Mouse (Mus musculus) MEL (cell line): Measurements from ENCODE around the gene Fbxl7. TPM values are rescaled to one million over a fixed set of nuclear protein-coding genes. Genes with fewer than 3 reads are reported as not detected.

Source experiments
- DNase-seq: peaks from one replicate; pipeline ENCODE4 v3.0.0; 2011; ENCODE audit warnings: low read depth, low spot score
- H3K27ac ChIP-seq: 2 replicates; pipeline ENCODE4 v1.5.1; 2012; ENCODE audit warnings: low read depth, mild to moderate bottlenecking, control low read depth, low read length, moderate library complexity; ENCODE audit not compliant: control insufficient read depth
- H3K27me3 ChIP-seq, 2 experiments: fragments of 150-350 bp in 1 of 2; sonication (generic) in 1 of 2; 2 replicates each; pipeline ENCODE4 v1.6.1; 2012; ENCODE audit warnings: low read length in 2 of 2, mild to moderate bottlenecking in 2 of 2, improper control_type of control experiment in 1 of 2, moderate library complexity in 1 of 2; ENCODE audit not compliant: insufficient read depth in 2 of 2, control insufficient read depth in 1 of 2
- H3K36me3 ChIP-seq, 2 experiments: 2 replicates each; pipeline ENCODE4 v1.6.1; 2012 to 2014; ENCODE audit warnings: low read length in 2 of 2, improper control_type of control experiment in 1 of 2, inconsistent platforms in 1 of 2, mild to moderate bottlenecking in 1 of 2; ENCODE audit not compliant: insufficient read depth in 2 of 2, control insufficient read depth in 1 of 2
- H3K4me1 ChIP-seq, 2 experiments: fragments of 150-350 bp in 1 of 2; sonication (generic) in 1 of 2; 2 replicates each; pipeline ENCODE4 v1.6.1; 2012; ENCODE audit warnings: low read length in 2 of 2, improper control_type of control experiment in 1 of 2, mild to moderate bottlenecking in 1 of 2; ENCODE audit not compliant: insufficient read depth in 2 of 2, control insufficient read depth in 1 of 2
- H3K4me3 ChIP-seq, 2 experiments: fragments of 150-350 bp in 1 of 2; sonication (generic) in 1 of 2; 2 replicates each; pipeline ENCODE4 v1.5.1; 2012; ENCODE audit warnings: low read depth in 2 of 2, low read length in 2 of 2, mild to moderate bottlenecking in 2 of 2, moderate library complexity in 2 of 2, control low read depth in 1 of 2, improper control_type of control experiment in 1 of 2; ENCODE audit not compliant: control insufficient read depth in 1 of 2, insufficient read depth in 1 of 2
- H3K79me2 ChIP-seq: 2 replicates; pipeline ENCODE4 v1.6.1; 2012; ENCODE audit warnings: mild to moderate bottlenecking, low read length, moderate library complexity; ENCODE audit not compliant: control insufficient read depth, poor library complexity, insufficient read depth
- H3K9ac ChIP-seq: 2 replicates; pipeline ENCODE4 v1.6.1; 2012; ENCODE audit warnings: low read depth, mild to moderate bottlenecking, control low read depth, low read length, moderate library complexity; ENCODE audit not compliant: control insufficient read depth, poor library complexity, severe bottlenecking
- H3K9me3 ChIP-seq: fragments of 150-350 bp; sonication (generic); replicated peaks from 2 replicates; pipeline ENCODE4 v1.6.1; 2012; ENCODE audit warnings: mild to moderate bottlenecking, low read length, improper control_type of control experiment, moderate library complexity; ENCODE audit not compliant: insufficient read depth
- CHD1 ChIP-seq: IDR thresholded peaks from 2 replicates; pipeline ENCODE4 v1.6.1; 2012; ENCODE audit warnings: low read depth, mild to moderate bottlenecking, inconsistent platforms, low read length, improper control_type of control experiment
- CHD2 ChIP-seq: IDR thresholded peaks from 2 replicates; pipeline ENCODE4 v1.6.1; 2011; ENCODE audit warnings: low read length, improper control_type of control experiment
- ETS1 ChIP-seq: IDR thresholded peaks from 2 replicates; pipeline ENCODE4 v1.6.1; 2012; ENCODE audit warnings: low read depth, mild to moderate bottlenecking, inconsistent platforms, low read length, improper control_type of control experiment, moderate library complexity
- JUND ChIP-seq: IDR thresholded peaks from 2 replicates; pipeline ENCODE4 v1.6.1; 2011; ENCODE audit warnings: low read depth, mild to moderate bottlenecking, improper control_type of control experiment, low read length
- KAT2A ChIP-seq: conservative IDR thresholded peaks from 2 replicates; pipeline ENCODE4 v1.6.1; 2012; ENCODE audit warnings: low read depth, low read length, improper control_type of control experiment, inconsistent platforms
- MAFK ChIP-seq: IDR thresholded peaks from 2 replicates; pipeline ENCODE4 v1.6.1; 2011; ENCODE audit warnings: low read depth, mild to moderate bottlenecking, low read length, improper control_type of control experiment, borderline replicate concordance
- MAZ ChIP-seq: IDR thresholded peaks from 2 replicates; pipeline ENCODE4 v1.6.1; 2012; ENCODE audit warnings: low read depth, mild to moderate bottlenecking, inconsistent platforms, low read length, improper control_type of control experiment
- MEF2A ChIP-seq: IDR thresholded peaks from 2 replicates; pipeline ENCODE4 v1.6.1; 2014; ENCODE audit warnings: low read depth, mild to moderate bottlenecking, inconsistent platforms, low read length, improper control_type of control experiment; ENCODE audit not compliant: poor library complexity, insufficient replicate concordance, severe bottlenecking; ENCODE audit errors: extremely low read depth
- MYB ChIP-seq: IDR thresholded peaks from 2 replicates; pipeline ENCODE4 v1.6.1; 2011; ENCODE audit warnings: mild to moderate bottlenecking, low read depth, low read length, improper control_type of control experiment
- MYC ChIP-seq: IDR thresholded peaks from 2 replicates; pipeline ENCODE4 v1.6.1; 2011; ENCODE audit warnings: low read depth, mild to moderate bottlenecking, low read length, improper control_type of control experiment, moderate library complexity
- NELFE ChIP-seq: IDR thresholded peaks from 2 replicates; pipeline ENCODE4 v1.6.1; 2011; ENCODE audit warnings: low read depth, low read length, improper control_type of control experiment
- POLR2A ChIP-seq, 2 experiments: IDR thresholded peaks; 2 replicates each; pipeline ENCODE4 v1.6.1; 2011 to 2012; ENCODE audit warnings: low read length in 2 of 2, mild to moderate bottlenecking in 2 of 2, control low read depth in 1 of 2, improper control_type of control experiment in 1 of 2, low read depth in 1 of 2, moderate library complexity in 1 of 2; ENCODE audit not compliant: control insufficient read depth in 1 of 2, insufficient read depth in 1 of 2, poor library complexity in 1 of 2
- POLR2AphosphoS5 ChIP-seq: IDR thresholded peaks from 2 replicates; pipeline ENCODE4 v1.6.1; 2012; ENCODE audit warnings: low read depth, borderline replicate concordance, mild to moderate bottlenecking, inconsistent platforms, low read length, moderate library complexity, mixed read lengths
- RAD21 ChIP-seq: IDR thresholded peaks from 2 replicates; pipeline ENCODE4 v1.6.1; 2011; ENCODE audit warnings: mild to moderate bottlenecking, low read depth, low read length, improper control_type of control experiment
- RCOR1 ChIP-seq: IDR thresholded peaks from 2 replicates; pipeline ENCODE4 v1.6.1; 2012; ENCODE audit warnings: low read depth, mild to moderate bottlenecking, inconsistent platforms, low read length, improper control_type of control experiment
- SIN3A ChIP-seq: IDR thresholded peaks from 2 replicates; pipeline ENCODE4 v1.6.1; 2012; ENCODE audit warnings: low read length, improper control_type of control experiment, inconsistent platforms
- TCF12 ChIP-seq: IDR thresholded peaks from 2 replicates; pipeline ENCODE4 v1.6.1; 2014; ENCODE audit warnings: low read depth, mild to moderate bottlenecking, inconsistent platforms, low read length, improper control_type of control experiment, moderate library complexity
- UBTF ChIP-seq: IDR thresholded peaks from 2 replicates; pipeline ENCODE4 v1.6.1; 2012; ENCODE audit warnings: low read depth, mild to moderate bottlenecking, inconsistent platforms, low read length, improper control_type of control experiment, moderate library complexity, borderline replicate concordance; ENCODE audit not compliant: insufficient read depth
- USF1 ChIP-seq: IDR thresholded peaks from 2 replicates; pipeline ENCODE4 v1.6.1; 2014; ENCODE audit warnings: low read depth, mild to moderate bottlenecking, inconsistent platforms, low read length, improper control_type of control experiment, moderate library complexity
- ZMIZ1 ChIP-seq: IDR thresholded peaks from 2 replicates; pipeline ENCODE4 v1.6.1; 2012; ENCODE audit warnings: low read depth, mild to moderate bottlenecking, inconsistent platforms, low read length, improper control_type of control experiment, moderate library complexity
- ZNF384 ChIP-seq: IDR thresholded peaks from 2 replicates; pipeline ENCODE4 v1.6.1; 2012; ENCODE audit warnings: low read depth, mild to moderate bottlenecking, inconsistent platforms, low read length, improper control_type of control experiment
- polyA plus RNA-seq, 2 experiments: library from polyadenylated mRNA; stranded (reverse) in 1 of 2; unstranded in 1 of 2; fragments of >175 nt in 1 of 2; fragments of >200 nt in 1 of 2; gene quantifications; 2 replicates each; pipeline versions ENCODE4 v1.2.1 to v1.2.4; 2012; ENCODE audit warnings: low replicate concordance in 2 of 2, low read depth in 1 of 2; ENCODE audit not compliant: insufficient read length in 2 of 2, insufficient read depth in 1 of 2, missing spikeins in 1 of 2
- total RNA-seq: library from RNA; depleted of rRNA; stranded (reverse); fragments of 300-350 nt; gene quantifications from 2 replicates; pipeline ENCODE4 v1.2.3, GENCODE M21; 2012

Fbxl7 gene
- total and polyA plus RNA-seq, 3 experiments = not detected

GRCm38 (mm10) chr15:26566076-26566475 lies 329.3 kb downstream of the Fbxl7 start:
- no peak for TF ChIP-seq JUND
- no peak for TF ChIP-seq KAT2A
- no peak for TF ChIP-seq SIN3A
- TF ChIP-seq ZMIZ1 = no peak
- no peak for TF ChIP-seq UBTF
- TF ChIP-seq MYC = no peak
- no peak for TF ChIP-seq MAZ
- TF ChIP-seq ETS1 = no peak
- TF ChIP-seq MYB = no peak
- no peak for TF ChIP-seq TCF12
- TF ChIP-seq NELFE = no peak
- TF ChIP-seq MEF2A = no peak
- no peaks in the 10 kb centered on the region for H3K9me3 ChIP-seq
- no peak for DNase-seq
- no peaks in the 10 kb centered on the region for H3K36me3 ChIP-seq
- H3K9ac ChIP-seq = no peak overlapping the region
- H3K79me2 ChIP-seq = no peaks in the 10 kb centered on the region
- no peak overlapping the region for H3K4me3 ChIP-seq
- H3K27me3 ChIP-seq = no peaks in the 10 kb centered on the region
- no peak overlapping the region for H3K27ac ChIP-seq
- no peaks in the 10 kb centered on the region for H3K4me1 ChIP-seq

GRCm38 (mm10) chr15:26553620-26554019 lies 341.8 kb downstream of the Fbxl7 start:
- no peaks in the 10 kb centered on the region for H3K36me3 ChIP-seq
- no peak overlapping the region for H3K9ac ChIP-seq
- TF ChIP-seq CHD2 (no peak), RAD21 (no peak), ZNF384 (no peak), MAZ (no peak), USF1 (no peak), CHD1 (no peak), MAFK (no peak), POLR2A (IDR thresholded peaks at IDR 0.05; ENCODE audit: control insufficient read depth in 1 of 2, insufficient read depth in 1 of 2, low read depth in 1 of 2, low read length in 2 of 2, poor library complexity in 1 of 2) (no peak), KAT2A (no peak), RCOR1 (no peak), POLR2AphosphoS5 (no peak), MYB (no peak)
- H3K4me1 ChIP-seq = no peaks in the 10 kb centered on the region
- no peaks in the 10 kb centered on the region for H3K9me3 ChIP-seq
- no peak overlapping the region for H3K4me3 ChIP-seq
- no peaks in the 10 kb centered on the region for H3K27me3 ChIP-seq
- H3K27ac ChIP-seq = no peak overlapping the region
- no peak for DNase-seq
- H3K79me2 ChIP-seq = no peaks in the 10 kb centered on the region
